Mouse (Mus musculus): ENCODE measurements around the gene Akr1c12. TPM values are rescaled to one million over a fixed set of nuclear protein-coding genes. Genes with fewer than 3 reads are reported as not detected.

The Akr1c12 gene
- total and polyA plus RNA-seq, 3 experiments: 23.9 to 33.3 (median 31.3) TPM

GRCm38 (mm10) chr13:4228441-4228840, 50.8 kb downstream of the Akr1c12 start, which contains the start of gene Akr1c19:
TSS of gene Akr1c19 (plus strand) at chr13:4228700.
- no peak within 1 kb of the TSS for H3K4me2 ChIP-seq (ENCODE audit: insufficient read depth, low read depth, poor library complexity, severe bottlenecking)
- no peak for DNase-seq (ENCODE audit: extremely low read depth)
- H3K4me1 ChIP-seq (ENCODE audit: control insufficient read depth in 1 of 2, insufficient read depth in 2 of 2): no peaks in the 10 kb centered on the region
- H3K9me3 ChIP-seq (replicated peaks; ENCODE audit: low read length): no peaks in the 10 kb centered on the region
- no peaks in the 10 kb centered on the region for H3K36me3 ChIP-seq (replicated peaks in 1 of 2; ENCODE audit: control insufficient read depth in 1 of 2, insufficient read depth in 1 of 2, low read length in 1 of 2)
- dilution Hi-C loops (cut with MboI; ENCODE audit: extremely low pct_ligation_motif_present, extremely low pct_unique_long_range_greater_than_20kb, low sequenced_read_pairs): no loop called here
- TF ChIP-seq HCFC1 (IDR thresholded peaks at IDR 0.05; ENCODE audit: low read depth, low read length): no peak
- no peak for TF ChIP-seq BHLHE40 (IDR thresholded peaks at IDR 0.05; ENCODE audit: low read depth, low read length)
- no peak for TF ChIP-seq TBP (conservative IDR thresholded peaks at IDR 0.05; ENCODE audit: low read depth, low read length)
- TF ChIP-seq MEF2A (IDR thresholded peaks at IDR 0.05; ENCODE audit: borderline replicate concordance, low read depth, low read length): no peak
- no peak for TF ChIP-seq MAZ (IDR thresholded peaks at IDR 0.05; ENCODE audit: low read depth, low read length)
- no peak for TF ChIP-seq RAD21 (IDR thresholded peaks at IDR 0.05; ENCODE audit: low read depth, low read length)
- no peaks in the 10 kb centered on the region for H3K79me2 ChIP-seq (replicated peaks; ENCODE audit: control insufficient read depth, extremely low read depth, insufficient read depth, poor library complexity, severe bottlenecking)
- no peak within 1 kb of the TSS for H3K27ac ChIP-seq (ENCODE audit: insufficient read depth, low read depth)
- no peaks in the 10 kb centered on the region for H3K27me3 ChIP-seq (replicated peaks)
- no peak within 1 kb of the TSS for H3K9ac ChIP-seq (ENCODE audit: insufficient read depth, low read depth)
- no peak within 1 kb of the TSS for H3K4me3 ChIP-seq (replicated peaks in 1 of 3; ENCODE audit: low read depth in 2 of 3, low read length in 2 of 3, poor library complexity in 1 of 3)
- in situ Hi-C loops (cut with MboI; ENCODE audit: low pct_ligation_motif_present, low pct_unique_long_range_greater_than_20kb, low sequenced_read_pairs): no loop called here

Other genes starting within 250 kb of the Akr1c12 start
- gene Akr1c14, start 230.4 kb downstream of the Akr1c12 start, total RNA-seq (2012; rRNA removed): not detected in 2 replicates
- gene Akr1c14, start 230.4 kb downstream of the Akr1c12 start, total RNA-seq (2014; rRNA removed): not detected in 2 replicates
- not detected in 2 replicates for gene Akr1c14, start 230.4 kb downstream of the Akr1c12 start, polyA plus RNA-seq (2012; ENCODE audit: insufficient read length, low read depth)
- gene Akr1c18, start 128.8 kb downstream of the Akr1c12 start, total RNA-seq (2012; rRNA removed): not detected in 2 replicates
- not detected in 2 replicates for gene Akr1c18, start 128.8 kb downstream of the Akr1c12 start, total RNA-seq (2014; rRNA removed)
- not detected in 2 replicates for gene Akr1c18, start 128.8 kb downstream of the Akr1c12 start, polyA plus RNA-seq (2012; ENCODE audit: insufficient read length, low read depth)
- 39.1 and 42.1 TPM in 2 replicates for gene Akr1c13, start 88.3 kb downstream of the Akr1c12 start, total RNA-seq (2012; rRNA removed)
- 76.3 and 80.4 TPM in 2 replicates for gene Akr1c13, start 88.3 kb downstream of the Akr1c12 start, total RNA-seq (2014; rRNA removed)
- gene Akr1c13, start 88.3 kb downstream of the Akr1c12 start, polyA plus RNA-seq (2012; ENCODE audit: insufficient read length, low read depth): 36.5 and 51.0 TPM in 2 replicates
- gene Akr1c19, start 50.7 kb downstream of the Akr1c12 start, total RNA-seq (2012; rRNA removed): not detected in 2 replicates
- not detected in 2 replicates for gene Akr1c19, start 50.7 kb downstream of the Akr1c12 start, total RNA-seq (2014; rRNA removed)
- not detected in 2 replicates for gene Akr1c19, start 50.7 kb downstream of the Akr1c12 start, polyA plus RNA-seq (2012; ENCODE audit: insufficient read length, low read depth)
- not detected in 2 replicates for gene Akr1c6, start 154.9 kb upstream of the Akr1c12 start, total RNA-seq (2012; rRNA removed)
- not detected in 2 replicates for gene Akr1c6, start 154.9 kb upstream of the Akr1c12 start, total RNA-seq (2014; rRNA removed)
- gene Akr1c6, start 154.9 kb upstream of the Akr1c12 start, polyA plus RNA-seq (2012; ENCODE audit: insufficient read length, low read depth): not detected in 2 replicates
- not detected in 2 replicates for gene Akr1c20, start 243.9 kb upstream of the Akr1c12 start, total RNA-seq (2012; rRNA removed)
- not detected in 2 replicates for gene Akr1c20, start 243.9 kb upstream of the Akr1c12 start, total RNA-seq (2014; rRNA removed)
- gene Akr1c20, start 243.9 kb upstream of the Akr1c12 start, polyA plus RNA-seq (2012; ENCODE audit: insufficient read length, low read depth): not detected in 2 replicates

All from CH12.LX (cell line).